Mouse (Mus musculus) stomach, postnatal 0 days (tissue): Measurements from ENCODE around the gene Art2b.
"Not testable (repeated sequence)": the region's sequence is repeated elsewhere in the genome, so short reads cannot be mapped to it uniquely, and the experiment has no call there.

Experiments used
- CTCF ChIP-seq: IDR thresholded peaks from 2 replicates; pipeline ENCODE4 v1.5.1; 2016; ENCODE audit warnings: antibody characterized with exemption, low read depth, mild to moderate bottlenecking, moderate library complexity
- EP300 ChIP-seq: optimal IDR thresholded peaks from 2 replicates; pipeline ENCODE3; 2016; ENCODE audit warnings: antibody characterized with exemption

GRCm38 (mm10) chr7:101627166-101627565 is 41.8 kb upstream of the Art2b start:
- not testable (repeated sequence) for TF ChIP-seq CTCF, EP300
